In genomic region chr14:31250222-31251083, GRCm38 (mm10) we compare ENCODE assay signal across 7 mouse cellular contexts. TPM values are rescaled to one million over a fixed set of nuclear protein-coding genes. Genes with fewer than 3 reads are reported as not detected.
DNase-seq lines count a peak whose midpoint lies in the region; ATAC-seq and TF ChIP-seq lines count a peak whose summit lies in the region.

No protein-coding gene starts in this region.

- no peak for TF ChIP-seq CTCF in small intestine, adult 2 months (IDR thresholded peaks at IDR 0.05; ENCODE audit: extremely low read depth, insufficient read length, insufficient replicate concordance, low read depth, low read length)

- no peaks in the 10 kb centered on the region for H3K9me3 ChIP-seq in liver, embryonic 12.5 days (replicated peaks)

- H3K9ac ChIP-seq in liver, embryonic 12.5 days: peak overlapping the region; percentile 97

- DNase-seq in 3134 (ENCODE audit: extremely low read depth, insufficient read length, low spot score): peak; percentile 24
- peak; percentile 88 for DNase-seq in 416B (ENCODE audit: low read depth)
- no peak for DNase-seq in urinary bladder, adult 18-20 months (ENCODE audit: low spot score in 2 of 2)
- DNase-seq in cerebellum, adult 18-20 months: no peak

- H3K4me1 ChIP-seq in liver, embryonic 12.5 days: peaks cover 35% of the 10 kb centered on the region
- no peaks in the 10 kb centered on the region; the same call in 1 of the 2 replicates for H3K4me1 ChIP-seq in small intestine, adult 2 months (ENCODE audit: control insufficient read depth, insufficient read depth, insufficient read length, low read length)

- ATAC-seq in erythroid progenitor cell, adult 5-6 weeks (replicated peaks; ENCODE audit: low FRiP score, poor library complexity, severe bottlenecking): peak; percentile 58
- peak; percentile 85 for ATAC-seq in liver, embryonic 12.5 days

- peaks cover 31% of the 10 kb centered on the region for H3K36me3 ChIP-seq in liver, embryonic 12.5 days
- peaks cover 16% of the 10 kb centered on the region for H3K36me3 ChIP-seq in small intestine, adult 2 months (ENCODE audit: control insufficient read depth, insufficient read depth, low read length)

- TF ChIP-seq POLR2A in small intestine, adult 2 months (IDR thresholded peaks at IDR 0.05; ENCODE audit: low read depth, low read length): no peak

- peak overlapping the region; percentile 91 for H3K4me2 ChIP-seq in liver, embryonic 12.5 days

- peak overlapping the region; percentile 99 for H3K4me3 ChIP-seq in liver, embryonic 12.5 days
- peak overlapping the region; percentile 78 for H3K4me3 ChIP-seq in small intestine, adult 2 months (ENCODE audit: low read depth, low read length)

- H3K27me3 ChIP-seq in liver, embryonic 12.5 days (replicated peaks): no peaks in the 10 kb centered on the region
- no peaks in the 10 kb centered on the region for H3K27me3 ChIP-seq in small intestine, adult 2 months (ENCODE audit: control insufficient read depth, insufficient read depth, low read length)

- WGBS in liver, embryonic 12.5 days (ENCODE audit: insufficient replicate concordance): 15% methylated on average over 38 of the region's 38 CpGs
- WGBS in small intestine, adult 2 months: 13% methylated on average over 38 of the region's 38 CpGs

- H3K27ac ChIP-seq in liver, embryonic 12.5 days: peak overlapping the region; percentile 92
- peak overlapping the region; percentile 82 for H3K27ac ChIP-seq in small intestine, adult 2 months (ENCODE audit: insufficient read depth, low read depth, low read length)

RNA-seq across cellular contexts. Expression of gene Phf7, which starts 0.7 kb away (rescaled TPM):
- total RNA-seq in erythroid progenitor cell, adult 5-6 weeks (2015; ENCODE audit: low replicate concordance): 2.1 and 7.2 TPM in 2 replicates
- total RNA-seq in erythroid progenitor cell, adult 5-6 weeks (2017; ENCODE audit: low replicate concordance): 3.1 and 4.4 TPM in 2 replicates
- 9.9 and 10.0 TPM in 2 replicates for polyA plus RNA-seq in liver, embryonic 12.5 days (2016; fragmentation: Nextera tagmentation; extraction: Ambion mirVana)
- 1.3 and 2.3 TPM in 2 replicates for polyA plus RNA-seq in small intestine, adult 2 months (2012; rRNA removed)

RNA-seq across cellular contexts. Expression of gene Bap1, which starts 0.8 kb away (rescaled TPM):
- 15.5 and 23.8 TPM in 2 replicates for total RNA-seq in erythroid progenitor cell, adult 5-6 weeks (2015; ENCODE audit: low replicate concordance)
- 42.6 and 58.7 TPM in 2 replicates for total RNA-seq in erythroid progenitor cell, adult 5-6 weeks (2017; ENCODE audit: low replicate concordance)
- 53.8 and 54.4 TPM in 2 replicates for polyA plus RNA-seq in liver, embryonic 12.5 days (2016; fragmentation: Nextera tagmentation; extraction: Ambion mirVana)
- polyA plus RNA-seq in small intestine, adult 2 months (2012; rRNA removed): 16.7 and 30.0 TPM in 2 replicates

RNA-seq across cellular contexts. Expression of gene Sema3g, which starts 32.8 kb away (rescaled TPM):
- not detected in 2 replicates for total RNA-seq in erythroid progenitor cell, adult 5-6 weeks (2015; ENCODE audit: low replicate concordance)
- not detected in 2 replicates for total RNA-seq in erythroid progenitor cell, adult 5-6 weeks (2017; ENCODE audit: low replicate concordance)
- polyA plus RNA-seq in liver, embryonic 12.5 days (2016; fragmentation: Nextera tagmentation; extraction: Ambion mirVana): 0.04 and 0.18 TPM in 2 replicates
- polyA plus RNA-seq in small intestine, adult 2 months (2012; rRNA removed): 1.5 and 2.1 TPM in 2 replicates

RNA-seq across cellular contexts. Expression of gene Nisch, which starts 33.7 kb away (rescaled TPM):
- 55.1 and 59.1 TPM in 2 replicates for total RNA-seq in erythroid progenitor cell, adult 5-6 weeks (2015; ENCODE audit: low replicate concordance)
- total RNA-seq in erythroid progenitor cell, adult 5-6 weeks (2017; ENCODE audit: low replicate concordance): 48.8 and 49.1 TPM in 2 replicates
- polyA plus RNA-seq in liver, embryonic 12.5 days (2016; fragmentation: Nextera tagmentation; extraction: Ambion mirVana): 145 and 151 TPM in 2 replicates
- 120 and 157 TPM in 2 replicates for polyA plus RNA-seq in small intestine, adult 2 months (2012; rRNA removed)

RNA-seq across cellular contexts. Expression of gene Tnnc1, which starts 42.3 kb away (rescaled TPM):
- not detected in 2 replicates for total RNA-seq in erythroid progenitor cell, adult 5-6 weeks (2015; ENCODE audit: low replicate concordance)
- not detected in 2 replicates for total RNA-seq in erythroid progenitor cell, adult 5-6 weeks (2017; ENCODE audit: low replicate concordance)
- polyA plus RNA-seq in liver, embryonic 12.5 days (2016; fragmentation: Nextera tagmentation; extraction: Ambion mirVana): 10.8 and 11.5 TPM in 2 replicates
- 0.34 TPM in 1 of 2 replicates, not detected in the other for polyA plus RNA-seq in small intestine, adult 2 months (2012; rRNA removed)

Comparison
In these comparisons a context has a peak if more than half of its experiments do, and no peak if none do; other contexts are left out.
1. DNase-seq: peak in 3134 (single experiment) and 416B (single experiment); none in urinary bladder, adult 18-20 months (0 of 2) and cerebellum, adult 18-20 months (0 of 2).